ENCODE assay signal across 22 mouse cellular contexts in genomic region chr2:112913796-112914195, GRCm38 (mm10).
DNase-seq lines count a peak whose midpoint lies in the region; ATAC-seq and TF ChIP-seq lines count a peak whose summit lies in the region.
"Had no signal": no experiment of that assay in that cellular context is flagged by ENCODE, and none has a peak within 500 bp of the region (broad histone marks: within the 10 kb centered on the region; RNA-seq: fewer than 3 reads in every experiment).

No protein-coding gene starts in this region.

- DNase-seq in gastrocnemius, adult 18-20 months (ENCODE audit: low spot score) = peak; percentile 24
- DNase-seq in gastrocnemius, postnatal 10 days = no peak
- DNase-seq in brain, adult 2 months (ENCODE audit: low read depth, low spot score) = peak; percentile 68
- DNase-seq in cerebellum, adult 8-10 months = peak; percentile 33
- DNase-seq in skeletal muscle tissue, adult 2 months (ENCODE audit: low read depth, low spot score) = peak; percentile 10
- DNase-seq in forebrain, postnatal 0 days = no peak
- no peak for DNase-seq in thymus, postnatal 10 days (ENCODE audit: low spot score in 2 of 2)
- DNase-seq: adrenal gland, postnatal 14 days; heart, postnatal 14 days; kidney, adult 11 months; kidney, postnatal 25 days; liver; lung, adult 2 months; lung, postnatal 10 days; midbrain, embryonic 14.5 days; thymus, postnatal 25 days had no signal

- H3K4me1 ChIP-seq in forebrain, postnatal 0 days (ENCODE audit: insufficient read depth) = no peaks in the 10 kb centered on the region
- H3K4me1 ChIP-seq: embryonic facial prominence, embryonic 13.5 days; hindbrain, embryonic 10.5 days; hindbrain, embryonic 15.5 days; stomach, embryonic 15.5 days had no signal

- H3K9me3 ChIP-seq in forebrain, postnatal 0 days (ENCODE audit: low read length) = no peaks in the 10 kb centered on the region
- H3K9me3 ChIP-seq: embryonic facial prominence, embryonic 13.5 days; hindbrain, embryonic 10.5 days; hindbrain, embryonic 15.5 days; stomach, embryonic 15.5 days had no signal

- no peak for ATAC-seq in forebrain, postnatal 0 days
- ATAC-seq: inflammation-experienced regulatory T-cells, adult 6 months had no signal

- no peaks in the 10 kb centered on the region for H3K36me3 ChIP-seq in forebrain, postnatal 0 days (ENCODE audit: insufficient read depth)
- H3K36me3 ChIP-seq: embryonic facial prominence, embryonic 13.5 days; hindbrain, embryonic 10.5 days; hindbrain, embryonic 15.5 days; stomach, embryonic 15.5 days had no signal

- no peak overlapping the region for H3K4me3 ChIP-seq in forebrain, postnatal 0 days (ENCODE audit: low read depth, low read length)
- H3K4me3 ChIP-seq: embryonic facial prominence, embryonic 13.5 days; hindbrain, embryonic 10.5 days; hindbrain, embryonic 15.5 days; stomach, embryonic 15.5 days had no signal

- no peak overlapping the region for H3K9ac ChIP-seq in forebrain, postnatal 0 days
- H3K9ac ChIP-seq: embryonic facial prominence, embryonic 13.5 days; hindbrain, embryonic 15.5 days; liver, embryonic 14.5 days; stomach, embryonic 15.5 days had no signal

- H3K27ac ChIP-seq in forebrain, postnatal 0 days (ENCODE audit: low read depth, low read length) = no peak overlapping the region
- H3K27ac ChIP-seq: embryonic facial prominence, embryonic 13.5 days; hindbrain, embryonic 10.5 days; hindbrain, embryonic 15.5 days; liver, embryonic 14.5 days; stomach, embryonic 15.5 days had no signal

- H3K4me2 ChIP-seq in forebrain, postnatal 0 days (ENCODE audit: low read depth) = no peak overlapping the region
- H3K4me2 ChIP-seq: embryonic facial prominence, embryonic 13.5 days; hindbrain, embryonic 15.5 days; stomach, embryonic 15.5 days had no signal

- no peak for TF ChIP-seq CTCF in forebrain, postnatal 0 days (IDR thresholded peaks at IDR 0.05; ENCODE audit: low read depth)

- no peaks in the 10 kb centered on the region for H3K27me3 ChIP-seq in forebrain, postnatal 0 days (ENCODE audit: insufficient read depth, low read length)
- H3K27me3 ChIP-seq: embryonic facial prominence, embryonic 13.5 days; hindbrain, embryonic 15.5 days; stomach, embryonic 15.5 days had no signal

Comparison
In these comparisons a context has a peak if more than half of its experiments do, and no peak if none do; other contexts are left out.
1. DNase-seq: peak in gastrocnemius, adult 18-20 months (single experiment), brain, adult 2 months (single experiment), cerebellum, adult 8-10 months (single experiment) and skeletal muscle tissue, adult 2 months (single experiment); none in gastrocnemius, postnatal 10 days (single experiment), forebrain, postnatal 0 days (single experiment) and thymus, postnatal 10 days (0 of 2).